Mouse (Mus musculus): ENCODE data around the gene Mob1b.

Mob1b gene

DNA sequence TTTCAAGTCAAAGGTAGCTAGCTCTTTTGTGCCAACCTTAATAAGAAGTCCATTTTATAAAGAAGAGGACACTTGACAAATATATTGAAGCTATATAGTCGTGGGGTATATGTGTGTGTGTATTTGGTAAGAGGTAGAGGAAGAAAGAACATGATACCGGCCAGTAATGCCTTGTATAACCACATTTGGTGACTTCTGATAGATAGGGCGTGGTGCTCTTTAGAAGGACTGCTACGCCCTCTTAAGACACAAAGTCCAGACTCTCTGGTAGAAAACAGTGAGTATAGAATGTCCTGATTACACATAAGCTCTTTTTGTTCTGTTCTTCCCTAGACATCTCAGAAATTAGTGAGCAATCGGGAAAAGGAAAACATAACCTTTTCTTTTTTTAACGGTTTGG is 47.5 kb downstream of the Mob1b start:
- DNase-seq (ENCODE audit: extremely low spot score, low spot score): no peak

DNA sequence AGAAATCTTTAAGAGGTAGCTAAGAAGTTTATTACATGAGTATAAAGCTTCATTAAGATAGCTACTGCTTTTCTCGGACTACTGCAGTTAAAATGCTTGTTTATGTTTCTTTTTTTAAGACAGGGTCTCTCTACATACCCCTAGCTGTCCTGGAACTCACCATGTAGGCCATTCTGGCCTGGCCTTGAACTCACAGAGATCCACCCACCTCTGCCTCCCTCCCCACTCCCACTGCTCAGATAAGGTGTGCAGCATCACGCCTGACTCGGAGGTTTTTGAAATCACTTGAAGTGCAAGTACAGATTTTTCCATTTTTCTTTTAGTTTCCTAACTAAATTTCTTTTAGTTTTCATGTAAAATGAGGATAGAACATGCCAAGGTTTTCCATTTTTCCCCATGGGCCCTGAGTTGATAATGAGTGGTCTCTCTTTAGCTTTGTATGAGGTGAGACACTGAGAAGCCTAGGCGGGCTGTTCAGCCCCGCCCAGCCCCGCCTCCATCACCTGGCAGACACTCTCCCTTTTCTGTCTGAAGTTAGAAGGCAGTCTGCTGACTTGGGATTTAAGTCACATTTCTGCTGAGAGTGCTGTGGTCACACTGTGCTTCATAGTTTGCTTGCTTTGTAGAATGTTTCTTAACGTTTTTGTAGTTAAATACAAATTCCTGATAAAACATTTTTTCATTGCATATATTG is 61.6 kb downstream of the Mob1b start:
- DNase-seq (ENCODE audit: extremely low spot score, low spot score): no peak

DNA sequence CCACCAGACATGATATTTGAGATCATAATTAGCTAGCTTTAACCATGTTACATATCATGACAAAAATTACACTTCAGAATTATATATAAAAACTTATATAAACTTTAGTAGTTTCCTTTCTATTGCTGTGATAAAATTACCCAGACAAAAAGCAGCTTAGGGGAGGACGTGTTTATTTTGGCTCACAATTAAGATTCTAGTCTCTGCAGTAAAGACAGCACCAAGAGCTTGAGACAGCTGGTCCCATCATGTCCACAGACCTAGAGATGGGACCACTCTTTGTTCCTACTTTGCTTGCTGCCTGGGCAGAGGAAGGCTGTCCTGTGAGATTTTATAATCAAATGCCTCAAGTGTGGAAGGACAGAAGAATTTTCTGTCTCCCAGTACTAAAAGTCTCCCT is 64.4 kb downstream of the Mob1b start:
- no peak for DNase-seq (ENCODE audit: extremely low spot score, low spot score)

DNA sequence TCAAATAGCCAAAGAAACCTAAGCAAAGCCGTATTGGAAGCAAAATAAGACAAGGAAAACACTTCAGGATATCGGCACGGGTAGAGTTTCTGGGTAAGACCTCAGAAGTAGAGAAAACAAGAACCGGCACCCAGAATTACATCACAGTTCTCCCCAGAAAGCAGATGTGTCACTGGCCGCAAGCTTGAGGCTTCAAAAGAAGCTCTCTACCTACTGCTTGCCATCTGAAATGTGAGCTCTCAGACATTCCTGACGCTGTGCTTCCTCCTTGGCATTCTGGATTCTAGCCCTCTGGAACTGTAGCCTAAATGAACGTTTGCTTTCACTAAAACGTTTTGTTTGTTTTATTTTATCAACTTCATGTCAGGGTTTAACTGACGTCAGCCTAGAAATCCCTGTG is 70.0 kb downstream of the Mob1b start:
- no peak for DNase-seq (ENCODE audit: extremely low spot score, low spot score)

DNA sequence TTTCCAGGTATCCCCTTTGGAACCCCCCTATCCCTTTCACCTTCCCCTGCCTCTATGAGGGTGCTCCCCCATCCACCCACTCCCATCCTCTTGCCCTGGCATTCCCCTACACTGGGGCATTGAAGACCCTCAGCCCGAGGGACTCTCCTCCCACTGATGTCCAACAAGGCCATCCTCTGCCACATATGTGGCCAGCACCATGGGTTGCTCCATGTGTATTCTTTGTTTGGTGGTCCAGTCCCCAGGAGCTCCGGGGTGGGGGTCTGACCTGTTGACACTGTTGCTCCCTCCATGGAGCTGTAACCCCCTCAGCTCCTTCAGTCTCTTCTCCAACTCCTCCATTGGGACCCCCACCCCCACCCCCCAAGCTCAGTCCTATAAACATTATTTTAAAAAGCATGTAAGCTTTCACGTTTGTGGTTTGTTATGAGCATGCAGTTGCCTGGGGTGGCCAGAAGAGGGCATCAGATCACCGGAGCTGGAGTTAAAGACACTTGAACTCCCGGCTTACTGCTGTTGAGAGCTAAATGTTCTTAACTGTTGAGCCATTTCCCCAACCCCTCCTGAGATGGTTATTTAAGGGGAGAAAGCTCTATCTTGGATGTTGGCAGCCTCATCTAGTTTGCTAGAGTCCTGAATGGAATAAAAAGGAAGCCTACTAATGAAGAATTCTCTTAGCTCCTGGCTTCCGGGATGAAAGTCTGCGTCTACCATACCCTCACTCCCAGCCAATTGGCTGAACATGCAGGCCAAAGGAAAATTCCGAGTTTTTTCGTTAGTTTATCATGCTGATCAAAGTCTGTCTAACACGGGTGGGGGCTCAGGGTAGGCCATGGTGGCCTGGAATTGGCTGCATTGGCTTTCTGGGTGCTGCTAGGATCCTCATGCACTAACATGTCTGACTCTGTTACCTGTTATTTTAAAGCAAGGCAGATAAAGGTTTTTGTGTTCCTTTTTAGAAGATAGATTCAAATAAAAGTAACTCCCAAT is 70.9 kb downstream of the Mob1b start:
- DNase-seq (ENCODE audit: extremely low spot score, low spot score): peak; percentile 61

DNA sequence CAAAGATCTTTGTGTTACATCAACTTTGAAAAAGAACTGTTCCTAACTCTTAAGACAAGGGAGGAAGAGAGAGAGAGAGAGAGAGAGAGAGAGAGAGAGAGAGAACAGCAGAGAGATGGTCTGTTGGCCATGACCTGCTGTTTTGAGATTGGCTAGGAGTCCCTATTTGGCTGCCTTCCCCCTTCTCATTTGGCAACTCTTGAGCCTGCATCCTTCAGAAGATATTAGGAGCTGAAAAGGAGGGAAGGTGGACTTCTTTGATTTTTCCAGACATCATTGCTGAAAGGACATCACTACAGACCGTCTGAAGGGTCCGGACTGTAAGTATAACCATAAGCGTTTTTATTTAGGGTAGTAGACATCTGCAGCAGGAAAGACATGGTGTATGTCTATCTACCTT is 73.0 kb downstream of the Mob1b start:
- DNase-seq (ENCODE audit: extremely low spot score, low spot score): no peak

DNA sequence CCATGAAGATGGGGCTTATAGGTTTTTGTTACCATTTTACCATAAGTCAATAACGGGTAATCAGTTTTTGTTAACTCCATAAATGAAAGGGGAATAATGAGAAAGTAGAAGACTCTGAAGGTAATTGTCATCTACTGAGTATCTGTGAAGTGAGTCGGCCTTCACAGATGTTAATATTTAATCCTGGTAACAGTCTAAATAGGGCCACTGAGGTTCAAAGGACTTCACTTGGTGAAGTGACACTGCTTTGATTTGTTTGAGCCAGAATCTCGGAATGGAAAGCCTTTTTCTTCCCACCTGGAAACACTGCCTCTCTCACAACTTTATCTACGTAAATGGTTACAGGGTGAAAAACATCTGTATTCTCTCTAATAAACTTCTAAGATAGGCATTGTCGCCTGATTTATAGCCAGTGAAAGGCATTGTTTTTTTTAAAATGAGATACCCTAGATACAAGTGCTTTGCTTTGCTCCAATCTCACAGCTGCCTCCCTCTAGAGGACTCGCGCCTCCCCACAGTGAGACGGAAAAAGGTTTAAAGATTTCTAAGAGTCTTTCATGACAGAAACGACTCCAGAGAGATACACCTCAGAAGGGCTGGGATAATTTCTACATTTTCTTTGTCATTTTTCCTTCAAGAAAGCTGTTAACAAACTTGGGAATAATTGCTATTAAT is 75.4 kb downstream of the Mob1b start:
- no peak for DNase-seq (ENCODE audit: extremely low spot score, low spot score)

DNA sequence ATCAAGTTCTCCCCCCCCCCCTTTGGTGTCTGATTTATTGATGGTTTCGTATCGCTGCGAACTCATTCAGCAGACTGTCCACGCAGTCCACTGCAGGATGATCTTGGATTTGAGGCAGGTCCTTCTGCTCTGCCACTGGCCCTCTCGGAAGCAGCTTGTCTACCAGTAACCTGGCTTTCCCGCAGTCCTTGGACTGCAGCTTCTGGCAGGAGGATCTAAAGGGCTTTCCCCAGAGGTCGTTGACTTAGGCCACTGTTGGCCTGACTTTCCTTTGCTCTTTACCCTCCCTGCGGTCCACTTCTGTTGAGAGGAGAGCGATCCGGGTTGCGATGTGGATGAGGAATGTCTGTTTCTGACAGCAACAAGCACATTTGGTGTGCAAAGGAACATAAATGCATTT is 75.9 kb downstream of the Mob1b start:
- DNase-seq (ENCODE audit: extremely low spot score, low spot score): no peak

DNA sequence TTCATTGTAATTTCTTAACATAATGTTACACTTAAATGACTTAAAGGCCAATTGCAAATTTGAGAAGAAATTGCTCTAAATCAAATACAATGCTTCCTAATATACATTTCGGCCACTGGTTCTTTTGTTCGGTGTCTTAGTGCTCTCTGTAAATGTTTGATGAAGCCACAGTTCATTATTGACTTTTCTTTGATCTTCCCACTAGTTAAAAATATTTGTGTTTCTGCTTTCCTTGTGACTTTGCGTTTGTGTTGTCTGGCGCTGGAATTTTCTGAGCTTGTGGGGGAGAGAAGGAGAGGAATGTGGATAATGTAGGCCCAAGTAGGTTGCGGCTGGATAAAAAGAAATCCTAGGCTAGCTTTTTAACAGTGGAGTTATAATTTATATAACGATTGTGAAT is 76.5 kb downstream of the Mob1b start:
- no peak for DNase-seq (ENCODE audit: extremely low spot score, low spot score)

DNA sequence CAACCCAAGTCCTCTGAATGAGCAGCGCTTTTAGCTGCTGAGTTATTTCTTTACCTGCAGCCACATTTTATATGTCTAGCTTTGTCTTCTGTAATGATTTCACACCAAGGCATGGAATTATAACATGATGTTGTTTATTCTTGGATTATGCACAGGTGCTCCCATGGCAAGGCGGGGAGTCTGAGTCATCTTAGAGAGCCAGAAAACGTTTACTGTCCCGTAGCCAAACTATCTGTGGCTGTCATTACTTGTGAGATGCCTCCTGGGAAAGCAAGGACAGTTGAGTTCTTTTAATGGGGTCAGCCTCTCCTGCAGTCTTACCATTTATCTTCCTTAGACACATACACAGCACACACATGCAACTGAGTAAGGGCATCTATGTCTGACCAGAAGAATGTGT is 85.0 kb downstream of the Mob1b start:
- DNase-seq (ENCODE audit: extremely low spot score, low spot score): no peak

DNA sequence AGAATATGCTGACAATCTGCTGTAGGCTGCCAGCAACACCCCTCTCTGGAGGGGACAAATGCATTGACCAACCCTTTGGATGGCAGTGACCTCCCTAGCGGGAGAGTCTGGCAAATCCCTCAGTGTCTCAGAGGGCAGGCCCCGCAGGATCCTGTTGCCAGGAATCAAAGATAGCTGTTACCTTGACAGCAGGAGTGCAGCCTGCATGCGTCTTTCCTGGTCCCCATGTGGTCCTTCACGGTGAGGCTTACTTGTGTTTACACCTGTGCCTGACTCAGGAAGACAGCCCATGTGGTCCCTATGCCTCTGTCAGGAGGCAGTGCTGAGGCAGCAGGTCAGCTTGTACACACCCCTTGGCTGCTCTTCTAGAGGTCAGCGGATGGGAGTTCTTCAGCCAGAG is 85.6 kb downstream of the Mob1b start:
- DNase-seq (ENCODE audit: extremely low spot score, low spot score): no peak

DNA sequence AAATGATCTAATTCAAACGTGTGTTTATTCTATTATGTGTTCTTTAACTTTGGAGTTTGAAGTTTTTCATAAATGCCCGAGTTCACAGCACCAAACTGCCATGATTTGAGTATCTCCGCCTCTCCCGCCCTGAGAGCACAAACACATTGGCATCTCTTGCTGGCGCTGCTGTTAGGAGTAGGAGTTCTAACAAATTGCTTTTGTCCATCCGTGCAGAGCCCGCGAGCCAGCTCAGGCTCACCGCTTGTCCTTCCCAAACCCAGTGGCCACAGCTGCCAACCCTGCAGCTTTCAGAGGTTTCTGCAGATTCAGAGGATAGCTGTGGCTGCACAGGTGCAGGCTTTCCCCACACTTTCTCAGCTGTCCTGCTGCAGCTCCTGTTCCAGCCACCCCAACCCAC is 86.7 kb downstream of the Mob1b start:
- DNase-seq (ENCODE audit: extremely low spot score, low spot score): no peak

DNA sequence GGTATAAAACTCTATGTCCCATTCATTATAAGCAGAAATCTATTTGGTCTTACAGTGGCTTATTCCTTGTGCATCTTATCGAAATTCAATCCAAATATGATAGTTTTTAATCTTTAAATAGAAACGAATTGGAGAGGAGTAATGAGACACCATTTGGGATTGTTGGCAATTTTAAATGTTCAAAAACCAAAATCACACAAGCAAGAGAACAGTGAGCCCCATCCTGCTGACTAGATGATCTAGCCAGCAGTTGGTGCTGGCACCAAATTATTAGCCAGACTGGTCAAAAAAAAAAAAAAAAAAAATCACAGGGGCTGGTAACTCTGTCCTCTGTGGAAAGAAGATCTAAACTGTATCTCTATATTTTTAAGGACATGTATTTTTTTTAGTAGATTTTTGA is 92.5 kb downstream of the Mob1b start:
- no peak for DNase-seq (ENCODE audit: extremely low spot score, low spot score)
